Mouse (Mus musculus) CH12.LX (cell line): ENCODE results near the gene Arpp19. TPM values are rescaled to one million over a fixed set of nuclear protein-coding genes. Genes with fewer than 3 reads are reported as not detected.

Source experiments
- DNase-seq: peaks from one replicate; pipeline ENCODE4 v3.0.0-alpha.2; 2013; ENCODE audit errors: extremely low read depth
- H3K27ac ChIP-seq: 2 replicates; pipeline ENCODE4 v1.5.1; 2012; ENCODE audit warnings: low read depth, mild to moderate bottlenecking, control low read depth, moderate library complexity; ENCODE audit not compliant: insufficient read depth
- H3K27me3 ChIP-seq: replicated peaks from 2 replicates; pipeline ENCODE3; 2012; ENCODE audit warnings: inconsistent platforms
- H3K36me3 ChIP-seq, 2 experiments: replicated peaks in 1 of 2; 2 replicates each; pipeline versions ENCODE3 to v1.6.1; 2012; ENCODE audit warnings: inconsistent platforms in 1 of 2, low read length in 1 of 2, mild to moderate bottlenecking in 1 of 2, mixed read lengths in 1 of 2, moderate library complexity in 1 of 2; ENCODE audit not compliant: control insufficient read depth in 1 of 2, insufficient read depth in 1 of 2
- H3K4me1 ChIP-seq, 2 experiments: 2 replicates each; pipeline ENCODE4 v1.6.1; 2012; ENCODE audit warnings: inconsistent platforms in 1 of 2, moderate library complexity in 1 of 2; ENCODE audit not compliant: insufficient read depth in 2 of 2, control insufficient read depth in 1 of 2
- H3K4me2 ChIP-seq: 2 replicates; pipeline ENCODE4 v1.6.1; 2012; ENCODE audit warnings: low read depth, mild to moderate bottlenecking, control low read depth; ENCODE audit not compliant: poor library complexity, insufficient read depth, severe bottlenecking
- H3K4me3 ChIP-seq, 3 experiments: fragments of 150-350 bp in 1 of 3; sonication (generic) in 1 of 3; replicated peaks in 1 of 3; 2 replicates each; pipeline versions ENCODE3 to v1.5.1; 2011 to 2012; ENCODE audit warnings: low read depth in 2 of 3, low read length in 2 of 3, mild to moderate bottlenecking in 2 of 3, moderate library complexity in 2 of 3, control low read depth in 1 of 3, improper control_type of control experiment in 1 of 3, inconsistent platforms in 1 of 3, mixed read lengths in 1 of 3; ENCODE audit not compliant: poor library complexity in 1 of 3
- H3K79me2 ChIP-seq: replicated peaks from 2 replicates; pipeline ENCODE4 v1.6.1; 2012; ENCODE audit warnings: mild to moderate bottlenecking, moderate library complexity; ENCODE audit not compliant: control insufficient read depth, poor library complexity, insufficient read depth, severe bottlenecking; ENCODE audit errors: extremely low read depth
- H3K9ac ChIP-seq: 2 replicates; pipeline ENCODE4 v1.6.1; 2012; ENCODE audit warnings: low read depth, mild to moderate bottlenecking, control low read depth, moderate library complexity; ENCODE audit not compliant: insufficient read depth
- H3K9me3 ChIP-seq: replicated peaks from 2 replicates; pipeline ENCODE3; 2012; ENCODE audit warnings: low read length, inconsistent platforms, mixed read lengths
- CHD1 ChIP-seq: IDR thresholded peaks from 2 replicates; pipeline ENCODE4 v1.6.1; 2012; ENCODE audit warnings: low read depth, low read length, improper control_type of control experiment, inconsistent platforms
- E2F4 ChIP-seq: IDR thresholded peaks from 2 replicates; pipeline ENCODE4 v1.6.1; 2011; ENCODE audit warnings: low read depth, low read length, improper control_type of control experiment; ENCODE audit not compliant: insufficient replicate concordance
- EP300 ChIP-seq: IDR thresholded peaks from 2 replicates; pipeline ENCODE4 v1.6.1; 2011; ENCODE audit warnings: low read length, improper control_type of control experiment
- GABPA ChIP-seq: IDR thresholded peaks from 2 replicates; pipeline ENCODE4 v1.6.1; 2012; ENCODE audit warnings: low read depth, low read length, improper control_type of control experiment, inconsistent platforms; ENCODE audit not compliant: insufficient replicate concordance
- MEF2A ChIP-seq: IDR thresholded peaks from 2 replicates; pipeline ENCODE4 v1.6.1; 2014; ENCODE audit warnings: low read depth, mild to moderate bottlenecking, inconsistent platforms, low read length, improper control_type of control experiment, borderline replicate concordance
- MXI1 ChIP-seq: IDR thresholded peaks from 2 replicates; pipeline ENCODE4 v1.6.1; 2011; ENCODE audit warnings: mild to moderate bottlenecking, low read depth, low read length, improper control_type of control experiment
- MYC ChIP-seq: IDR thresholded peaks from 2 replicates; pipeline ENCODE4 v1.6.1; 2011; ENCODE audit warnings: low read depth, mild to moderate bottlenecking, improper control_type of control experiment, low read length
- NRF1 ChIP-seq: IDR thresholded peaks from 2 replicates; pipeline ENCODE4 v1.6.1; 2014; ENCODE audit warnings: low read depth, mild to moderate bottlenecking, inconsistent platforms, low read length, improper control_type of control experiment, moderate library complexity
- POLR2A ChIP-seq: IDR thresholded peaks from 2 replicates; pipeline ENCODE4 v1.6.1; 2011; ENCODE audit warnings: low read depth, mild to moderate bottlenecking, improper control_type of control experiment, low read length
- POLR2AphosphoS2 ChIP-seq: IDR thresholded peaks from 2 replicates; pipeline ENCODE4 v1.6.1; 2011; ENCODE audit warnings: low read depth, low read length, improper control_type of control experiment
- RAD21 ChIP-seq: IDR thresholded peaks from 2 replicates; pipeline ENCODE4 v1.6.1; 2011; ENCODE audit warnings: low read depth, mild to moderate bottlenecking, low read length, improper control_type of control experiment, moderate library complexity
- RCOR1 ChIP-seq: conservative IDR thresholded peaks from 2 replicates; pipeline ENCODE4 v1.6.1; 2012; ENCODE audit warnings: low read depth, mild to moderate bottlenecking, inconsistent platforms, low read length, improper control_type of control experiment
- SIN3A ChIP-seq: IDR thresholded peaks from 2 replicates; pipeline ENCODE4 v1.6.1; 2012; ENCODE audit warnings: low read length, improper control_type of control experiment, inconsistent platforms
- SMC3 ChIP-seq: IDR thresholded peaks from 2 replicates; pipeline ENCODE4 v1.6.1; 2011; ENCODE audit warnings: low read depth, low read length, improper control_type of control experiment
- TCF12 ChIP-seq: IDR thresholded peaks from 2 replicates; pipeline ENCODE4 v1.6.1; 2014; ENCODE audit warnings: low read depth, mild to moderate bottlenecking, inconsistent platforms, low read length, improper control_type of control experiment
- UBTF ChIP-seq: IDR thresholded peaks from 2 replicates; pipeline ENCODE4 v1.6.1; 2012; ENCODE audit warnings: low read depth, mild to moderate bottlenecking, inconsistent platforms, low read length, improper control_type of control experiment, moderate library complexity
- USF1 ChIP-seq: IDR thresholded peaks from 2 replicates; pipeline ENCODE4 v1.6.1; 2014; ENCODE audit warnings: low read depth, mild to moderate bottlenecking, inconsistent platforms, low read length, improper control_type of control experiment
- ZC3H11A ChIP-seq: IDR thresholded peaks from 2 replicates; pipeline ENCODE4 v1.6.1; 2012; ENCODE audit warnings: low read depth, mild to moderate bottlenecking, inconsistent platforms, low read length, improper control_type of control experiment
- ZKSCAN1 ChIP-seq: IDR thresholded peaks from 2 replicates; pipeline ENCODE4 v1.6.1; 2012; ENCODE audit warnings: low read depth, inconsistent platforms, low read length, improper control_type of control experiment, borderline replicate concordance
- ZNF384 ChIP-seq: IDR thresholded peaks from 2 replicates; pipeline ENCODE4 v1.6.1; 2012; ENCODE audit warnings: low read depth, low read length, improper control_type of control experiment, inconsistent platforms
- dilution Hi-C: fragments of 300-500 bp; cut with MboI; formaldehyde crosslinking; loops from 2 replicates; pipeline ENCODE4 v1.14.3; 2020; ENCODE audit warnings: low sequenced_read_pairs; ENCODE audit not compliant: extremely low pct_unique_long_range_greater_than_20kb, extremely low pct_ligation_motif_present
- in situ Hi-C: fragments of 300-500 bp; cut with MboI; formaldehyde crosslinking; loops from 3 replicates; pipeline ENCODE4 v1.14.3; 2019; ENCODE audit warnings: low sequenced_read_pairs, low pct_ligation_motif_present, low pct_unique_long_range_greater_than_20kb, mixed read lengths
- polyA plus RNA-seq: library from polyadenylated mRNA; unstranded; fragments of >175 nt; gene quantifications from 2 replicates; pipeline ENCODE4 v1.2.1, GENCODE M21; 2012; ENCODE audit warnings: low read depth; ENCODE audit not compliant: insufficient read length
- total RNA-seq, 2 experiments: library from RNA; depleted of rRNA; stranded (reverse); fragments of 300-350 nt in 1 of 2; fragments of >200 nt in 1 of 2; gene quantifications; 2 replicates each; pipeline ENCODE4 v1.2.3; 2012 to 2014

Gene Arpp19
- total and polyA plus RNA-seq, 3 experiments, result 194 to 479 (median 244) TPM

DNA sequence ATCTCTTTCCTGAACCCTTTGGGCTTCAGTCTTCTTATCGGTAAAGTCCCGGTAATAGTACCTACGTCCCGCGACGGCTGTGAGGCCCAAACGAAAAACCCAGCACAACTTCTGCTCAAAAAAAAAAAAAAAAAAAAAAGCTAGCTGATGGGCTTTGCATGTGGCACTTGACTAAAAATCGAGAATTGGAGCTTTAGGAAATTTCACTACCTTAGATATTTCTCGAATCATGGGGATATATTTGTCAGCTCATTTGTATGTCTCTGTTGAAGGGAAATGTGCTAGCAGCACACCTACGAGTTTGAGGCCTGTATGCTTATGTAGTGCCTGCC, 909 bp downstream of the Arpp19 start:
- in situ Hi-C loops (no loop called here), dilution Hi-C loops (no loop called here)
- Histone ChIP-seq H3K4me2 (peak overlapping the region; percentile 94), H3K4me1 (peaks cover 0 to 48% of the 10 kb centered on the region in 2 experiments; a peak in 3 of 4 replicates), H3K9ac (peak overlapping the region; percentile 97), H3K9me3 (no peaks in the 10 kb centered on the region), H3K36me3 (peaks cover 3 to 21% of the 10 kb centered on the region in 2 experiments), H3K27ac (peak overlapping the region; percentile 70), H3K4me3 (peak overlapping the region; percentile 80 to 98 (median 93)), H3K79me2 (peaks cover 53% of the 10 kb centered on the region), H3K27me3 (no peaks in the 10 kb centered on the region)
- peak; percentile 19 for DNase-seq
- TF ChIP-seq POLR2AphosphoS2 (no peak), ZNF384 (peak; percentile 84), MYC (0 out of 2 replicates have a peak, but pooled peaks have one; percentile 12), ZKSCAN1 (no peak), SMC3 (no peak)

- no peaks in the 10 kb centered on the region for H3K27me3 ChIP-seq
- peaks cover 5 to 59% of the 10 kb centered on the region in 2 experiments; a peak in 3 of 4 replicates for H3K4me1 ChIP-seq
- no peak for TF ChIP-seq E2F4
- no peak for TF ChIP-seq EP300
- TF ChIP-seq CHD1, result no peak
- TF ChIP-seq TCF12, result no peak
- no peak for TF ChIP-seq POLR2A
- TF ChIP-seq SIN3A, result no peak
- TF ChIP-seq UBTF, result no peak
- TF ChIP-seq USF1, result no peak
- TF ChIP-seq NRF1, result no peak
- TF ChIP-seq POLR2AphosphoS2, result no peak
- TF ChIP-seq ZC3H11A, result no peak
- no peak for TF ChIP-seq MEF2A
- no peak for TF ChIP-seq RCOR1
- TF ChIP-seq MXI1, result no peak
- TF ChIP-seq RAD21, result no peak
- TF ChIP-seq GABPA, result no peak
- TF ChIP-seq SMC3, result no peak
- TF ChIP-seq, all 38 proteins: peak for 0
- dilution Hi-C loops, result no loop called here
- Histone ChIP-seq H3K9ac (no peak overlapping the region), H3K4me2 (no peak overlapping the region; the same call in 1 of the 2 replicates), H3K27ac (no peak overlapping the region), H3K9me3 (no peaks in the 10 kb centered on the region), H3K79me2 (peaks cover 71% of the 10 kb centered on the region), H3K4me3 (no peak overlapping the region), H3K36me3 (peaks cover 9 to 37% of the 10 kb centered on the region in 2 experiments)
- in situ Hi-C loops, result no loop called here
- no peak for DNase-seq
Observed at GRCm38 (mm10) chr9:75040566-75040965, 3.2 kb downstream of the Arpp19 start.
